Mouse (Mus musculus): ENCODE results near the gene Irf6. TPM values are rescaled to one million over a fixed set of nuclear protein-coding genes. Genes with fewer than 3 reads are reported as not detected.

Gene Irf6
- polyA plus RNA-seq, 1 experiment from 2014 or later, result 3.7 TPM

- 51% methylated on average over 7 of the region's 7 CpGs for WGBS
- Histone ChIP-seq H3K27me3 (ENCODE audit: insufficient read depth, poor library complexity, severe bottlenecking) (no peaks in the 10 kb centered on the region), H3K9me3 (no peaks in the 10 kb centered on the region), H3K36me3 (no peaks in the 10 kb centered on the region), H3K4me3 (no peak overlapping the region), H3K27ac (no peak overlapping the region), H3K4me1 (replicated peaks) (no peaks in the 10 kb centered on the region)
- DNase-seq (ENCODE audit: low spot score), result no peak
Observed at GRCm38 (mm10) chr1:193138087-193138486, 14.8 kb upstream of the Irf6 start.

- no peak overlapping the region for H3K4me3 ChIP-seq
- WGBS, result 62% methylated on average over 3 of the region's 3 CpGs
Observed at GRCm38 (mm10) chr1:193138669-193139068, 14.2 kb upstream of the Irf6 start.

GRCm38 (mm10) chr1:193141118-193141517 lies 11.8 kb upstream of the Irf6 start:
- no peaks in the 10 kb centered on the region for H3K36me3 ChIP-seq
- WGBS, result 76% methylated on average over 7 of the region's 7 CpGs
- no peaks in the 10 kb centered on the region for H3K27me3 ChIP-seq (ENCODE audit: insufficient read depth, poor library complexity, severe bottlenecking)
- no peak overlapping the region for H3K4me3 ChIP-seq
- H3K27ac ChIP-seq, result no peak overlapping the region
- peak; percentile 9 for DNase-seq (ENCODE audit: low spot score)
- H3K4me1 ChIP-seq (replicated peaks), result no peaks in the 10 kb centered on the region
- H3K9me3 ChIP-seq, result no peaks in the 10 kb centered on the region

More at GRCm38 (mm10) chr1:193138669-193139068, 14.2 kb upstream of the Irf6 start:
- no peaks in the 10 kb centered on the region for H3K9me3 ChIP-seq
- DNase-seq (ENCODE audit: low spot score), result no peak
- H3K27ac ChIP-seq, result no peak overlapping the region
- H3K27me3 ChIP-seq (ENCODE audit: insufficient read depth, poor library complexity, severe bottlenecking), result no peaks in the 10 kb centered on the region
- H3K36me3 ChIP-seq, result no peaks in the 10 kb centered on the region
- no peaks in the 10 kb centered on the region for H3K4me1 ChIP-seq (replicated peaks)

- H3K36me3 ChIP-seq, result no peaks in the 10 kb centered on the region
- no peak overlapping the region for H3K27ac ChIP-seq
- DNase-seq (ENCODE audit: low spot score), result no peak
- H3K4me1 ChIP-seq (replicated peaks), result no peaks in the 10 kb centered on the region
- WGBS, result 85% methylated on average over 8 of the region's 8 CpGs
- H3K27me3 ChIP-seq (ENCODE audit: insufficient read depth, poor library complexity, severe bottlenecking), result no peaks in the 10 kb centered on the region
- no peak overlapping the region for H3K4me3 ChIP-seq
- H3K9me3 ChIP-seq, result no peaks in the 10 kb centered on the region
Observed at GRCm38 (mm10) chr1:193142517-193143062, 10.3 kb upstream of the Irf6 start.

- 86% methylated on average over 6 of the region's 6 CpGs for WGBS
- Histone ChIP-seq H3K9me3 (no peaks in the 10 kb centered on the region), H3K27ac (no peak overlapping the region), H3K4me3 (no peak overlapping the region), H3K36me3 (no peaks in the 10 kb centered on the region), H3K27me3 (ENCODE audit: insufficient read depth, poor library complexity, severe bottlenecking) (peaks cover 5% of the 10 kb centered on the region; the same call in 1 of the 2 replicates), H3K4me1 (replicated peaks) (peaks cover 10% of the 10 kb centered on the region)
- DNase-seq (ENCODE audit: low spot score), result no peak
Observed at GRCm38 (mm10) chr1:193144516-193144915, 8.4 kb upstream of the Irf6 start.

GRCm38 (mm10) chr1:193145101-193145500 lies 7.8 kb upstream of the Irf6 start:
- no peak overlapping the region for H3K27ac ChIP-seq
- peaks cover 10% of the 10 kb centered on the region for H3K4me1 ChIP-seq (replicated peaks)
- no peaks in the 10 kb centered on the region for H3K9me3 ChIP-seq
- H3K27me3 ChIP-seq (ENCODE audit: insufficient read depth, poor library complexity, severe bottlenecking), result peaks cover 10% of the 10 kb centered on the region; the same call in 1 of the 2 replicates
- no peak for DNase-seq (ENCODE audit: low spot score)
- no peaks in the 10 kb centered on the region for H3K36me3 ChIP-seq
- no peak overlapping the region for H3K4me3 ChIP-seq
- WGBS, result 83% methylated on average over 4 of the region's 4 CpGs

- H3K36me3 ChIP-seq, result no peaks in the 10 kb centered on the region
- no peaks in the 10 kb centered on the region for H3K9me3 ChIP-seq
- no peak overlapping the region for H3K4me3 ChIP-seq
- DNase-seq (ENCODE audit: low spot score), result no peak
- no peak overlapping the region for H3K27ac ChIP-seq
- peaks cover 15% of the 10 kb centered on the region for H3K4me1 ChIP-seq (replicated peaks)
- WGBS, result 75% methylated on average over 1 of the region's 1 CpGs
- peaks cover 19% of the 10 kb centered on the region for H3K27me3 ChIP-seq (ENCODE audit: insufficient read depth, poor library complexity, severe bottlenecking)
Observed at GRCm38 (mm10) chr1:193146416-193146815, 6.5 kb upstream of the Irf6 start.

GRCm38 (mm10) chr1:193149231-193149630 lies 3.7 kb upstream of the Irf6 start:
- Histone ChIP-seq H3K9me3 (no peaks in the 10 kb centered on the region), H3K4me3 (no peak overlapping the region), H3K27ac (no peak overlapping the region), H3K36me3 (no peaks in the 10 kb centered on the region), H3K27me3 (ENCODE audit: insufficient read depth, poor library complexity, severe bottlenecking) (peaks cover 47% of the 10 kb centered on the region), H3K4me1 (replicated peaks) (peaks cover 27% of the 10 kb centered on the region)
- WGBS, result 63% methylated on average over 3 of the region's 3 CpGs
- DNase-seq (ENCODE audit: low spot score), result no peak

- Histone ChIP-seq H3K4me3 (no peak overlapping the region), H3K36me3 (no peaks in the 10 kb centered on the region), H3K9me3 (no peaks in the 10 kb centered on the region), H3K27ac (no peak overlapping the region), H3K4me1 (replicated peaks) (peaks cover 27% of the 10 kb centered on the region), H3K27me3 (ENCODE audit: insufficient read depth, poor library complexity, severe bottlenecking) (peaks cover 64% of the 10 kb centered on the region)
- WGBS, result 53% methylated on average over 7 of the region's 7 CpGs
- DNase-seq (ENCODE audit: low spot score), result no peak
Observed at GRCm38 (mm10) chr1:193151134-193151533, 1.8 kb upstream of the Irf6 start.

- Histone ChIP-seq H3K36me3 (no peaks in the 10 kb centered on the region), H3K4me1 (replicated peaks) (peaks cover 18% of the 10 kb centered on the region), H3K27me3 (ENCODE audit: insufficient read depth, poor library complexity, severe bottlenecking) (peaks cover 66% of the 10 kb centered on the region), H3K27ac (peak overlapping the region; percentile 5; the same call in 1 of the 2 replicates), H3K9me3 (no peaks in the 10 kb centered on the region), H3K4me3 (peak overlapping the region; percentile 50)
- 26% methylated on average over 16 of the region's 16 CpGs for WGBS
- DNase-seq (ENCODE audit: low spot score), result no peak
Observed at GRCm38 (mm10) chr1:193153561-193153960, 650 bp downstream of the Irf6 start.

GRCm38 (mm10) chr1:193156316-193157110 lies 3.6 kb downstream of the Irf6 start:
- H3K4me3 ChIP-seq, result no peak overlapping the region
- no peak overlapping the region for H3K27ac ChIP-seq
- H3K9me3 ChIP-seq, result no peaks in the 10 kb centered on the region
- DNase-seq (ENCODE audit: low spot score), result no peak
- H3K36me3 ChIP-seq, result no peaks in the 10 kb centered on the region
- peaks cover 49% of the 10 kb centered on the region for H3K27me3 ChIP-seq (ENCODE audit: insufficient read depth, poor library complexity, severe bottlenecking)
- H3K4me1 ChIP-seq (replicated peaks), result peaks cover 27% of the 10 kb centered on the region
- 81% methylated on average over 15 of the region's 15 CpGs for WGBS

GRCm38 (mm10) chr1:193157111-193157492 lies 4.2 kb downstream of the Irf6 start:
- Histone ChIP-seq H3K4me3 (no peak overlapping the region), H3K9me3 (no peaks in the 10 kb centered on the region), H3K27me3 (ENCODE audit: insufficient read depth, poor library complexity, severe bottlenecking) (peaks cover 43% of the 10 kb centered on the region), H3K27ac (no peak overlapping the region), H3K36me3 (no peaks in the 10 kb centered on the region), H3K4me1 (replicated peaks) (peaks cover 27% of the 10 kb centered on the region)
- no peak for DNase-seq (ENCODE audit: low spot score)
- WGBS, result 70% methylated on average over 8 of the region's 8 CpGs

GRCm38 (mm10) chr1:193159163-193159562 lies 6.3 kb downstream of the Irf6 start:
- no peak overlapping the region for H3K27ac ChIP-seq
- H3K4me1 ChIP-seq (replicated peaks), result peaks cover 15% of the 10 kb centered on the region
- 61% methylated on average over 3 of the region's 3 CpGs for WGBS
- H3K4me3 ChIP-seq, result no peak overlapping the region
- H3K36me3 ChIP-seq, result no peaks in the 10 kb centered on the region
- H3K9me3 ChIP-seq, result no peaks in the 10 kb centered on the region
- no peak for DNase-seq (ENCODE audit: low spot score)
- H3K27me3 ChIP-seq (ENCODE audit: insufficient read depth, poor library complexity, severe bottlenecking), result peaks cover 22% of the 10 kb centered on the region

Measured in hindbrain, embryonic 10.5 days (tissue).